Mouse (Mus musculus) lung, adult 2 months (tissue): ENCODE measurements around the gene Slc39a7.

Experiments used
- CTCF ChIP-seq: fragments of 200-500 bp; IDR thresholded peaks from 2 replicates; pipeline ENCODE4 v1.5.1; 2011; ENCODE audit warnings: mild to moderate bottlenecking, low read length, control low read depth; ENCODE audit not compliant: insufficient read depth
- POLR2A ChIP-seq: fragments of 200-500 bp; IDR thresholded peaks from 2 replicates; pipeline ENCODE4 v1.6.1; 2011; ENCODE audit warnings: low read depth, mild to moderate bottlenecking, control low read depth, low read length, borderline replicate concordance; ENCODE audit errors: extremely low read depth

DNA sequence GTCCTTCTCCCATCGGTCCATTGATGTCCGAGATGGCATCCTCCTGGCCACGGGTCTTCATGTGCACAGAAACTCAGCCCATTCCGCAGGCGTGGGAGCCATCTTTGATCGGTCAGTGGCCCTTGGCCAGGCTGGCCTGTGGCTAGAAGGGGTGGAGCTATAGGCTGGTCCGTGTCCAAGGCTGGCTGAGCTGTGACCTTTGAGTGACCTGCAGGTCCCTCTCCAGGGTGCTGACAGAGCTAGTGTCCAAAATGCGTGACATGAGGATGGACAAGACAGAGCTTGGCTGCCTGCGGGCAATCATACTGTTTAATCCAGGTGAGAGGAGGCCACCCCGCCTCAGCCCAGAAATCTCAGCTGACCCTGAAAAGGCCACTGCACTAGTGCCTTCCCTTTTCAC, 5.2 kb upstream of the Slc39a7 start:
- no peak for TF ChIP-seq CTCF
- TF ChIP-seq POLR2A = no peak
